Mouse (Mus musculus) spleen, adult 2 months (tissue): ENCODE data around the gene Tnks2. TPM values are rescaled to one million over a fixed set of nuclear protein-coding genes. Genes with fewer than 3 reads are reported as not detected.

Experiments used
- DNase-seq, 2 experiments: peaks; one replicate each; pipeline versions ENCODE4 v3.0.0 to v3.0.0-alpha.2; 2012 to 2021; ENCODE audit warnings: low spot score in 2 of 2, low read depth in 1 of 2
- H3K27ac ChIP-seq: fragments of 200-500 bp; 2 replicates; pipeline ENCODE4 v1.5.1; 2012; ENCODE audit warnings: low read length, inconsistent platforms; ENCODE audit not compliant: insufficient read depth
- H3K27me3 ChIP-seq: fragments of 200-500 bp; 2 replicates; pipeline ENCODE4 v1.6.1; 2012; ENCODE audit warnings: mild to moderate bottlenecking, moderate library complexity, low read length, inconsistent platforms; ENCODE audit not compliant: control insufficient read depth, insufficient read depth
- H3K36me3 ChIP-seq: fragments of 200-500 bp; 2 replicates; pipeline ENCODE4 v1.6.1; 2012; ENCODE audit warnings: mild to moderate bottlenecking, low read length, inconsistent platforms; ENCODE audit not compliant: control insufficient read depth, insufficient read depth
- H3K4me1 ChIP-seq: fragments of 200-500 bp; 2 replicates; pipeline ENCODE4 v1.6.1; 2011; ENCODE audit warnings: inconsistent platforms; ENCODE audit not compliant: control insufficient read depth, insufficient read depth, insufficient read length
- H3K4me3 ChIP-seq: fragments of 200-500 bp; 2 replicates; pipeline ENCODE4 v1.5.1; 2011; ENCODE audit warnings: mild to moderate bottlenecking, inconsistent platforms; ENCODE audit not compliant: insufficient read depth, insufficient read length; ENCODE audit errors: extremely low read depth
- CTCF ChIP-seq: fragments of 200-500 bp; IDR thresholded peaks from 2 replicates; pipeline ENCODE4 v1.5.1; 2011; ENCODE audit warnings: mild to moderate bottlenecking, inconsistent platforms; ENCODE audit not compliant: insufficient read depth, insufficient read length, insufficient replicate concordance; ENCODE audit errors: extremely low read depth
- POLR2A ChIP-seq: fragments of 200-500 bp; IDR thresholded peaks from 2 replicates; pipeline ENCODE4 v1.6.1; 2011; ENCODE audit warnings: low read depth, low read length, inconsistent platforms
- WGBS: fragments of 180-500 bp; shearing (Covaris S2); methylation state at CpG from one replicate; pipeline ENCODE4 v1.1.7; 2018; 5-methylcytosine and 5-hydroxymethylcytosine counted together
- polyA plus RNA-seq: library from polyadenylated mRNA; depleted of rRNA; stranded (reverse); fragments of >200 nt; gene quantifications from 2 replicates; pipeline ENCODE4 v1.2.3, GENCODE M21; 2012

Tnks2 gene
- polyA plus RNA-seq, 1 experiment: 14.2 TPM

DNA sequence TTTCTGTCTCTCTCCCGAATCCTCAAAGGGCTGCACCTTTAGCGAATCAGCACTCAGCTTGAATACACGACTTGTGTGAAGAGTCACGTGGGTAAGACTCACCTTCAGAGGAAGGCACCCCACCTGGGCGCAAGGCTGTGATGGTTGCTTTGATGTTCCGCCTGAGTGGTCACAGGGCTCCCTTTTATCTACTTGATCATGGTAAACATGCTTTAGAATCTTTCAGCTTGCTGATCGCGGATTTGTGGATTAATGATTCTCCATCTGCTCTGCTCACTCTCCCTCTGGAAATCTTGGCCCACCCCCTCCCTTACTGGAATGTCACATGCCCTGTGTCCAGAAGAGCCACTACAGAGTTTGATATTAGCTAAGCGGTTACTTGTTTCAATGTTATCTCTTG is 37.1 kb upstream of the Tnks2 start:
- 83% methylated on average over 9 of the region's 9 CpGs for WGBS

GRCm38 (mm10) chr19:36800288-36800687 is 33.7 kb upstream of the Tnks2 start:
- Histone ChIP-seq H3K27me3 (no peaks in the 10 kb centered on the region), H3K4me3 (no peak overlapping the region), H3K36me3 (no peaks in the 10 kb centered on the region), H3K27ac (no peak overlapping the region), H3K4me1 (no peaks in the 10 kb centered on the region)
- no peak for TF ChIP-seq CTCF
- TF ChIP-seq POLR2A: no peak
- WGBS: 84% methylated on average over 7 of the region's 7 CpGs
- DNase-seq: no peak

More for the DNA sequence above, 37.1 kb upstream of the Tnks2 start:
- Histone ChIP-seq H3K27me3 (no peaks in the 10 kb centered on the region), H3K36me3 (no peaks in the 10 kb centered on the region), H3K4me1 (no peaks in the 10 kb centered on the region), H3K27ac (no peak overlapping the region), H3K4me3 (no peak overlapping the region)
- no peak for DNase-seq
- TF ChIP-seq CTCF (no peak), POLR2A (no peak)

- Histone ChIP-seq H3K27me3 (no peaks in the 10 kb centered on the region), H3K36me3 (no peaks in the 10 kb centered on the region), H3K4me1 (no peaks in the 10 kb centered on the region), H3K27ac (no peak overlapping the region), H3K4me3 (no peak overlapping the region)
- DNase-seq: no peak
- TF ChIP-seq CTCF: no peak
- TF ChIP-seq POLR2A: no peak
- 91% methylated on average over 9 of the region's 9 CpGs for WGBS
Observed at GRCm38 (mm10) chr19:36801856-36802641, 32.0 kb upstream of the Tnks2 start.

DNA sequence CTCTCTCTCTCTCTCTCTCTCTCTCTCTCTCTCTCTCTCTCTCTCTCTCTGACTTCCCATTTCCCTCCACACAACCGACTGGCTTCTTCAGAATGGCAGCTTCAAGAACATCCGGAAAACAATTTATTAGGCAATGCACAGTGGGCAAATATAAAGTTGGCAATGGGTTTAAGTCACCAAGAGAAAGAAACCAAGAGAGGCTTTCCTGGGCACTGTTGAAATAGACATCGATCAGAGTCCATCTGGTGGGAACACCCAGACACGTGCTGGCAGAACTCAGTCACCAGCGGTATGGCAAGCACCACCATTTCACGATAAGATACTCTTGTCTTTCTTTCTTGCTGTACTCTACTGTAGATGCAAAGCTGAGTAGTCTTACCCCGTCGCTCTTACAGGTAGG is 30.6 kb upstream of the Tnks2 start:
- TF ChIP-seq CTCF (no peak), POLR2A (no peak)
- no peak overlapping the region for H3K27ac ChIP-seq
- H3K4me3 ChIP-seq: no peak overlapping the region

GRCm38 (mm10) chr19:36806842-36807241 is 27.2 kb upstream of the Tnks2 start:
- no peak overlapping the region for H3K4me3 ChIP-seq
- no peak overlapping the region for H3K27ac ChIP-seq
- no peak for DNase-seq
- no peaks in the 10 kb centered on the region for H3K27me3 ChIP-seq
- H3K36me3 ChIP-seq: no peaks in the 10 kb centered on the region
- 79% methylated on average over 2 of the region's 2 CpGs for WGBS
- no peak for TF ChIP-seq POLR2A
- no peak for TF ChIP-seq CTCF
- no peaks in the 10 kb centered on the region for H3K4me1 ChIP-seq

More for the DNA sequence above, 30.6 kb upstream of the Tnks2 start:
- Histone ChIP-seq H3K36me3 (no peaks in the 10 kb centered on the region), H3K27me3 (no peaks in the 10 kb centered on the region), H3K4me1 (no peaks in the 10 kb centered on the region)
- WGBS: 88% methylated on average over 8 of the region's 8 CpGs
- no peak for DNase-seq

- no peak for DNase-seq
- no peak overlapping the region for H3K27ac ChIP-seq
- H3K4me1 ChIP-seq: no peaks in the 10 kb centered on the region
- no peaks in the 10 kb centered on the region for H3K27me3 ChIP-seq
- TF ChIP-seq POLR2A (no peak), CTCF (no peak)
- H3K36me3 ChIP-seq: no peaks in the 10 kb centered on the region
- H3K4me3 ChIP-seq: no peak overlapping the region
- 76% methylated on average over 21 of the region's 21 CpGs for WGBS
Observed at GRCm38 (mm10) chr19:36808426-36809105, 25.5 kb upstream of the Tnks2 start.
